Mouse (Mus musculus): ENCODE measurements around the gene Nfib. TPM values are rescaled to one million over a fixed set of nuclear protein-coding genes. Genes with fewer than 3 reads are reported as not detected.

Gene Nfib
- total RNA-seq, 2 experiments from 2014 or later = 79.7 to 96.6 TPM

GRCm38 (mm10) chr4:82426224-82426623 lies 279.3 kb downstream of the Nfib start:
- no peak for DNase-seq (ENCODE audit: low spot score in 2 of 2)
- intact Hi-C loops (cut with DNase I) = no loop called here

DNA sequence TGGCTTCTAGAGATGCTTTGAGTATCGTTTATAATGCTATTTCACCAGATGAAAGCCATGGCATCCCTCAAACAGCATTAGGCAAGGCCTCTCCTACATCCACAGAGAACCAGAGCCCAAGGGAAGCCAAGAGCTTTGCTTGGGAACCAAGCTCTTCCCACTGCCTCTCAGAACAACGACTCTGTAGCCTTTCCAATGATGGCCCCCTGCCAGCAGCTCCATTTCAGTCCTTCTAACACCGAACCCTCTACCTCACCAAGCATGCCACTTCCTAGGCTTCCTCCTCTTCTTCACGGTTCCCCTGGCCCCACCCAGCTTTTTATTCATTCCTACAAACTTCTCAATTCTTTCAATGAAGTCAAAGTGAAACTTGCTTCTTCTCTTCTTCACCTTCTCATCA lies 287.3 kb downstream of the Nfib start:
- intact Hi-C loops (cut with DNase I) = no loop called here
- no peak for DNase-seq (ENCODE audit: low spot score in 2 of 2)

GRCm38 (mm10) chr4:82415817-82416216 lies 289.7 kb downstream of the Nfib start:
- DNase-seq (ENCODE audit: low spot score in 2 of 2) = no peak
- intact Hi-C loops (cut with DNase I) = no loop called here

GRCm38 (mm10) chr4:82412651-82413050 lies 292.9 kb downstream of the Nfib start:
- no peak for DNase-seq (ENCODE audit: low spot score in 2 of 2)
- intact Hi-C loops (cut with DNase I) = no loop called here

GRCm38 (mm10) chr4:82411965-82412364 lies 293.6 kb downstream of the Nfib start:
- intact Hi-C loops (cut with DNase I) = no loop called here
- DNase-seq (ENCODE audit: low spot score in 2 of 2) = no peak

DNA sequence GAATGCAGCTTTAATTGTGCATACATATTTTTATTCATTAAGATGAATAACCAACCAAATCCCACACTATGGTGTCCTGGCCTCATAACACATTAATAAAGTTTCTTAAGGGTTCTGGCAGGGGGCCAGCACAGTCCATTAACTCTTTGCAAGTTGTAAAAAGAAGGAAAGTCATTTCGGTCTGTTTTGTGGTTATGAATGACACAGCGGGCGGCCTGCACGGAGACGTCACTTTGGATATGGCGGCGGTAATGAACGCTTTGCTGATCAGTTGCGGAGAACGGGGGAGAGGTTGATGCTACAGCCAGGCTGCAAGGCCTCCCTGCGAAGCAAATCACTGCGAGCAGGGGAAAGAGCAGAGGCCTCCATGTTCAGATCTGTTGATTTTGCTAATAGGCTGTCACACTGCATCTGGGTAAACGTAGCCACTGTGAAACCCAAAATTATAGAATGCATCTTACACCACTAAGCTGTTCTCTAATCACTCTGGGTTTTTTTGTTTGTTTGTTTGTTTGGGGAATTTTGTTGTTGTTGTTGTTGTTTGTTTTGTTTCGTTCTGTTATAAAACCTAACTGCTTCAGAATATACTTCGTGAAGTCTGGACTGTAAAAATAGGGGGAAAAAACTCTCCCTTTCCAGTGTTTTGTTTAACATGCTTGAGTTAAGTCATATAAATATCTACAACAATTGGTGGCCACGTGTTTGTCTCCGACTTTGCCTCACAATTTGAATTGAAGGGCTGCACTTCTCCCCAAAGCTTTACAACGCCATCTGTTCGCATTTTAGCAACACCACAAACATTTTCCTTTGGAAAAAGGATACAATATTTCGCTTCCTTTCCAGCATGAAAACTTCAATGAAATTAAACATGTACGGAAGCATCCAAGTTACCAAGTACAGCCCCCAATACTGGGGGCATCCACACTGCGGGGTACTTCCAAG lies 296.8 kb downstream of the Nfib start:
- intact Hi-C loops (cut with DNase I) = no loop called here
- no peak for DNase-seq (ENCODE audit: low spot score in 2 of 2)

DNA sequence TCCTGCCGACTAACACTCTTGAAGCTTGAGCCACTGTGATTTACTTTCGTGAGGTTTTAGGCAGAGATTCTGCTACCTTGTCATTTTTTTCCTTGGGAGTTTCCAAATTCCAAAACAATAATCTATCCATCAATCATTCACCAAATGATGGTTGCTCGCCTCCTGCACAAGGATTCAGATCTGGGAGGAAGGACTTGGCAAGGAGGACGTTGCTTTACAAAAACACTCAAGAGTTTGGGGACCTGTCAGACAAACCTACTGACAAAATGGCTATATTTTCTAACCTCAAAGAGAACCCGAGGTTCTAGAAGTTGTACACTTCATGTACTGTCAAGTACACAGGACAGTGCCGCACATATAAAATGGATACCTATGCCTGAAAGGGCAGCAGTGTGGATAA lies 299.0 kb downstream of the Nfib start:
- intact Hi-C loops (cut with DNase I) = no loop called here
- no peak for DNase-seq (ENCODE audit: low spot score in 2 of 2)

- DNase-seq (ENCODE audit: low spot score in 2 of 2) = no peak
- intact Hi-C loops (cut with DNase I) = no loop called here
Observed at GRCm38 (mm10) chr4:82405791-82406190, 299.8 kb downstream of the Nfib start.

DNA sequence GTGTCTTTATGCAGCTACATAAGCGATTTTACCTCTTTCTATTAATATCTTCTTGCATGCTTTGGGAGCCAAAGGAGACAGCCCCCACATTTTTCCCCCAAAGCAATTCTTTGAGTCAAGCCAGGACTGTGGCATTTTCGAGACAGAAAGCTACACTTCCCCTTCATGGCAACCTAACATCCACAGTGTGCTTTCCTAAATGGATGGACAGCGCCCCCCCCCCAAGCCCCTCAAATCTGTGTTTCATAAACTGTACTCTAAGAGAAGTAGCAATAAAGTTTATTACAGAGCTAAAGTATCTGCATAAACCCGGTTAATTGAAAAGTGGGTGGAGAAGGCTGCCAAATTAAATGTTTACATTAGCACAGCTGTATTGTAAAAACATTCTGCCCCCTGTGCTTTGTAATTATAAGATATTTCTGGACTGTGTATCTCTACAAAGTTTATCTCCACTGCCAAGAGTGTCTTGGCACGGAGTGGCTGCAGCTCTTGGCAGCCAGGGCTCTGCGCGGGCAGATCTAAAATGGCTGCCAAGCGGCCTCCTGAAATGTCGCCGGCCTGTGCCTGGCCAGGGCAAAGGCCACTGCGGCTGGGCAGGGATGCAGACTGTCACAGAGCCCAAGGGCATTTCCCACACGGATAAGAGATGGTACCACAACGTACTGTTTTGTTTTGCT lies 301.4 kb downstream of the Nfib start:
- intact Hi-C loops (cut with DNase I) = no loop called here

GRCm38 (mm10) chr4:82402666-82403065 lies 302.9 kb downstream of the Nfib start:
- intact Hi-C loops (cut with DNase I) = no loop called here
- DNase-seq (ENCODE audit: low spot score in 2 of 2) = no peak

More for the DNA sequence above, 301.4 kb downstream of the Nfib start:
- DNase-seq (ENCODE audit: low spot score in 2 of 2) = peak; percentile 38 to 53

- intact Hi-C loops (cut with DNase I) = no loop called here
- no peak for DNase-seq (ENCODE audit: low spot score in 2 of 2)
Observed at GRCm38 (mm10) chr4:82401450-82402061, 304.0 kb downstream of the Nfib start.

- no peak for DNase-seq (ENCODE audit: low spot score in 2 of 2)
- intact Hi-C loops (cut with DNase I) = no loop called here
Observed at GRCm38 (mm10) chr4:82400536-82400935, 305.0 kb downstream of the Nfib start.

GRCm38 (mm10) chr4:82399406-82400380 lies 305.9 kb downstream of the Nfib start:
- intact Hi-C loops (cut with DNase I) = no loop called here
- no peak for DNase-seq (ENCODE audit: low spot score in 2 of 2)

GRCm38 (mm10) chr4:82398282-82398681 lies 307.3 kb downstream of the Nfib start:
- intact Hi-C loops (cut with DNase I) = no loop called here
- no peak for DNase-seq (ENCODE audit: low spot score in 2 of 2)

- intact Hi-C loops (cut with DNase I) = no loop called here
- DNase-seq (ENCODE audit: low spot score in 2 of 2) = no peak
Observed at GRCm38 (mm10) chr4:82396805-82397204, 308.7 kb downstream of the Nfib start.

DNA sequence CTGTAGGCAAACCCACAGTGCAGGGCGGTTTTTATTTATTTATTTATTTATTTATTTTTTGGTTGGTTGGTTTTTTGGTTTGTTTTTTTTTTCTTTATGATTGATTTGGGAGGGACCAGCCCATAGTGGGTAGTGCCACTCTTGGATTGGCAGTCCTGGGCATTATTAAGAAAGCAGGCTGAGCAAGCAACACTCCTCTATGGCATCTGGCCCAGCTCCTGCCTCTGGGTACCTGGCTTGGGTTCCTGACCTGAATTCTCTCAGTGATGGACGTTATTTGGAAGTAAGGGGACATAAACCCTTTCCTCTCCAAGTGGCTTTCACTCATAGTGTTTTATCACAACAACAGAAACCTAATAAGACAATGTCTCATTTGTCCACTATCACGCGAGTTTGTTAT lies 309.5 kb downstream of the Nfib start:
- DNase-seq (ENCODE audit: low spot score in 2 of 2) = no peak
- intact Hi-C loops (cut with DNase I) = no loop called here

- intact Hi-C loops (cut with DNase I) = no loop called here
- DNase-seq (ENCODE audit: low spot score in 2 of 2) = no peak
Observed at GRCm38 (mm10) chr4:82394346-82394745, 311.2 kb downstream of the Nfib start.

- intact Hi-C loops (cut with DNase I) = no loop called here
Observed at GRCm38 (mm10) chr4:82393021-82393420, 312.5 kb downstream of the Nfib start.

DNA sequence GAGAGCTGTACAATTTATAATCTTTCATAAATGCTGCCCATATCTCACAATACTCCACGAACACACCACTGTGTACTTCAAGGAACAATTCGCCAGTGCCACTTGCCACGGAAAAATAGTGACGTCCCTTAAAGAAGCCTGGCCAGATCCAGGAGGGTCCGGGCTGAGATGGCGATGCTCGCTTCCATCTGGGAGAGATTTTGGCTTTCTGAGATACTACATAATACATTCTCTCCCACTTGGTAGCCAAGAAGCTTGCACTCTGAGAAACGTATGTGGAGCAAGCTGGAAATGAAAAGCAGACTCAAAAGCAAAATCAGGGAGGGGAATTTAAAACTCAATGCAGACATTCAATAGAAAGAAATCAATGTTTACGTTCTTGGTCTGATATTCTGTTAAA lies 313.1 kb downstream of the Nfib start:
- intact Hi-C loops (cut with DNase I) = no loop called here
- DNase-seq (ENCODE audit: low spot score in 2 of 2) = no peak

More at GRCm38 (mm10) chr4:82393021-82393420, 312.5 kb downstream of the Nfib start:
- no peak for DNase-seq (ENCODE audit: low spot score in 2 of 2)

Measured in left cerebral cortex, postnatal 36 days (tissue).